Mouse (Mus musculus): ENCODE measurements at regions not wholly inside any gene's neighbourhood (a gene's known extent, or its start where the extent isn't known, plus 50 kb on each side); places are given as distances from the start of the nearest gene placed in this dataset.

DNA sequence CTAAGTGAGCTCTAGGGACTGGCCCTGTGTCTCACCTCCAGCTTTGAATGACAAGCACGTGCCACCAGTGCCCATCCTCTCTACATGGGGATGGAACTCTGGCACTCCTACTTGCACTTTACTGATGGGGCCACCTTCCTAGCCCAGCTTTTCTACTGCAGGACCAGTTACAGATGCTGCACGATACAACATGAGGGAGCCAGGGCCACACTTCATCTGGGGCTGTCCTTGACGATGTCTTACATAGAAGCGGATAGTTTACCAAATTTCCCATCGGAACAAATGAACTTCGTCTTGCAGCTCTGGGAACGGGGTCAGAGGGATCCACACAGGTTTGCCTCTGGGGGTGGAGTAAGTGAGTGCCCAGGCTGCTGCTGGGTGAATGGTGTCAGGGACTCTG lies 253.7 kb upstream of the Dio3 start:
- DNase-seq (ENCODE audit: low spot score in 2 of 2) = no peak

DNA sequence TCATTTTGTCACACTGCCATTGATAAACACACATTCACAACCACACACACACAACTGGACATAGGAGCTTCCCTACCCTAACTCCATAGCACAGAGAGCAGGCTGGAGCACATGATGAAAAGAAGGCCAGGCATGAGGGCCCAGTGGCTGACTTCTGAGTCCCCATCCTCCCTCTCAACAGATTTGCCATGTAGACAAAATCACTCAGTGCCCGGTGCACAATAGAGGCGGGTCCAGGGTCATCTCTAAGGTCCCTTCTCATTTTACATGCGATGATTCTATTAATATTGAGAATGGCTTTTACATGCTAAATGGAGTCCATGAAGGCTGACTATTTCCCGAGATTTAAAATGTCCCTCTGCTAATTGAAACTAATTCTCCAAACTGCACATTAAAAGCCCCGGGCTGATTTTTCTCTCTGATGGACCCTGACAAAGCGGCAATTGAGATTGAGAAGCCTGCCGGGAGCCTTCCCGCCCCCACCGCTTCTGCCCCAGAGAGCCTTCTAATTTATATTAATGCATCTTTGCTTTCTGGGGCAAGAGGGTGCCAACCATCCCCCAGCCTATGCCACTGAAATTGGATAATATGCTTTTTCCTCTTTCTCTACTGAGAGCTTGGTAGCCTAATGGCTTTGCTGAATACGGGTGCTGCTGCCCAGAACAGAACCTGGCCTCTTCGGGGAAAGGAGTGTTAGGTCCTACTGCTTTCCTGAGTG lies 252.7 kb upstream of the Dio3 start:
- no peak for DNase-seq (ENCODE audit: low spot score in 2 of 2)

DNA sequence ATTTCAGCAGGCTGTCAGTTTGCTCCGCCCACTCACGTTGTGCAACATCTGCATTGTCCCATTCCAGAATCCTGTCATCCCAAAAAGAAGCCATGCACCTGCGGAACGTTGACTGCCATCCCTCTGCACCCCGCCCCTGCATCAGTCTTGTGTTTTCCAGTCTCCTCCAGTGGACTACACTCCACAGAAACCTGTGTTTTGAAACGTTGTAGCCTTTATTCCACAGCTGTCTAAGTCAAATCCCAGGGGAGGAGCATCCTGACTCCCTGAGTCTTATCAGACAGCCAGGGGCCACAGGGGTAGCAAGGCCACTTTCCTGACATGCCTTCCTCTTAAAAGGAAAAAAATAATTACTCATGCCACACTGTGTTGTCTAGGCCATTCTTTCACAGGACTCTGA lies 251.5 kb upstream of the Dio3 start:
- DNase-seq (ENCODE audit: low spot score in 2 of 2) = no peak

DNA sequence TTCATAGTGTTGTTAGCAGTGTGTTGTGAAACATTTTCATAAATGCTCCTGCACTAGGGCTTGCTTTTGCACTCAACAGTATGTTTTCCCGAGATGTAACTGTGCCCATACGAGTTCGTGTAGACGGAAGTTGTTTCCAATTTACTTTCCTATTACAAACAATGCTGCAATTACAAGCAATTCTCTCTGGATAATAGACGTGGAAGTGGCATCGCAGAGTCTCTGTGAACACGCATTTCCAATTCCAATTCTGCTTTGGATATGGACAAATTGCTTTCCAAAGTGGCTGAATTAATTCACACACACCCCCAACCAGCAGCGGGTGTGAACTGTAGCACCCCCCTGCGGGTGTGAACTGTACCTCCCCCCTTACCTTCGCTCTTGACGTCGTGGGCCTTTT lies 250.9 kb upstream of the Dio3 start:
- no peak for DNase-seq (ENCODE audit: low spot score in 2 of 2)

DNA sequence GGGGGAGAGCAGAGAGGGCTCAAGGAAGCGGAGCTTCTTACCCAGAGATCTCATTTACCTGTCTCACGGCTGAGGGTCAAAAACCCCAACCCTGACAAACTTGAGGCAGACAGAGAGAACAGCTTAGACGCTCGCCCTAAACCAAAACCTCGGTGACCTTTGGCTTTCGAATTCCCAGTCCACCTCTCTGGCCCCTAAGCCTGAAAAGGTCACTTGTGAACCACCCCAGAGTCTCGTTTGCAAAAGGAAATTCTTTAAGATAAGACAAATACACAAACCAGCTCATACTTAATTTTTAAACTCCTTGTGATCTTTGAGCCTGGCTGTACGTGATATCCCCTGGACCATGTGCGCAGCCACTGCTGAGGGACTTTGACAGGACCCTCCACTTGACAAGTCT lies 250.2 kb upstream of the Dio3 start:
- no peak for DNase-seq (ENCODE audit: low spot score in 2 of 2)

DNA sequence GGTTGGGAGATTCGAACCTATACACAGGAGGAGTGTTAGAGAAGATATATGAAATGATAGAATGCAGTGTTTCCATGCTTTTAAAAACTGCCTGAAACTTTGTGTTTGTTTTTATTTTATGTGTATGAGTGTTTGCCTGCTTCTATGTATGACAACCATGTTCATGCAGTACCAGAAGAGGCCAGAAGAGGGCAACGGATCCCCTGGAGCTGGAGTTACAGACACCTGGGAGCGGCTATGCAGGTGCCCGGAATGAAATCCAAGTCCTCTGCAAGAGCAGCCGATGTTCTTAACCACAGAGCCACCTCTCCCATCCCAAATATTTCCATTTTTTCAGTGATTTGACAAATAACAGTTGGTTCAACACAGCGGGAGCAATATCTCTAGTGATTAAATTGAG lies 247.5 kb upstream of the Dio3 start:
- DNase-seq (ENCODE audit: low spot score in 2 of 2) = no peak

DNA sequence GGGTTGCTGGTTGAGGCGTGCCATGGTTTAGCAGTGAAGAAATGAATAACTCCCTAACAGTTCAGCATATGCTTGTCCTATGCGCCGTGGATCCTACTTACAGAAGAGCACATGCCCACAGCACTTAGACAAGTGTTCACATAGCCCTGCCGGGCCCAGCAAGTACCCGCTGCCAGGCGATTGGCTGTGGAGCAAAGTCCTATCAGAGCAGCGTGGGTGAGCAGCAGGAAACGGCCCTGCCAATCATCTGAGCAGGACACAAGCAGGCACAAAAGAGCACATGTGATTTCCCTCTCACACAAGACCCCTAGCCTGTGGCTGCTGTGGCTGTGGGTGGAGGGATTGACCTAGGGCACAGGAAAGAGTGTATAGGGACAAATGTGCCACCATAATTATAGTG lies 243.7 kb upstream of the Dio3 start:
- DNase-seq (ENCODE audit: low spot score in 2 of 2) = no peak

DNA sequence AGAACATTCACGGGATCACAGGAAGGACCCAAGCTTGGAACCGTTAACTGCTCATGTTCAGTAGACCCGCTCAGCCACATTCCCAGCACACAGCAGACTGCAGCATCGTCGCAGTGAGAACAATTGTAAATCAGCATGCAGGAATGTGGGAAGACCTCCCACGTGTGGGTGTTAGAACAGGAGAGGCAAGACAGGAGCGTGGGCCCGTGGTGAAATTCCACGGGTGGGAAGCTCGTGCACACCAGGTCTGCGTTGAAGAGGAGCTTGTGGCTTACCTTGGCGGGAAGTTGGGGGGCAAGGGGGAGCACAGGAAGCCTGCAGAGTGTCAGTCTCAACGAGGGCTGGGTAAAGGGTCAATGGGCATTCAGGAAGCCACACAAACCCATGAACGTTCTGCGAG lies 238.2 kb upstream of the Dio3 start:
- no peak for DNase-seq (ENCODE audit: low spot score in 2 of 2)

DNA sequence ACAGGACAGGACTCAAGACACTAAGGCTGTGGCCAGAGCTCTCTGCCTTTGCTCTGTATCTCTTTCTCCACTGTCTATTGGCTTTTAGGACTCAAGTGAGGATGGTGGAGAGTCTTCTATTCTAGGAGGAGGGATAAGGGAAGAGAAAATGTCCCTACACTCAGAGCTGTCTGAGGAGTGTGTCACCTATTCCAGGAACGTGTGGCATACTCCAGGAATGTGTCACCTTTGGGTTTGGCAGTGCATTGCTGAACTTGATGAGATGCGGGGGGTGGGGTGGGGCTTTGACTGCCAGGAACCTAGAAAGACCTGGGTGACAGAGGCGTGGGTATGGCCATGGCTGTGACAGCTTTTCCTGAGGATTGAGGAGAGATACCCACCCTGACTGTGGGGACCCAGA lies 237.1 kb upstream of the Dio3 start:
- no peak for DNase-seq (ENCODE audit: low spot score in 2 of 2)

DNA sequence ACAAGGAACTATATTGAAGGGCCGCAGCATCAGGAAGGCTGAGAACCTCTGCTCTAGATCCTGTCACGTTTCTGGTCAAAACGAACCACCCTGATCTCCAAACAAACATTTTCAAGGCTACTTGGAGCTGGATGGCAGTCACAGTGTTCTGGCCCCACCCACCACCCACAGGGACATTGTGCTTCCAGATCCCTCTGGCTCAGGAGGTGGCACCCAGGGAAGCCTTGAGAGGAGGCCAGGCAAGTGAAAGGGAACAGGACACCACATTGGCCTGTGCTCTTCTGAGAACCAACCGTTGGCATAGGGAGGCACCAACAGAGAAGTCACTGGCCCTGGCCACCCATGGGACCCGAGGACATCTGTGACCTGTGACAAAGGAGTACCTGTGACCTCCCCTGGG lies 234.6 kb upstream of the Dio3 start:
- DNase-seq (ENCODE audit: low spot score in 2 of 2) = no peak

DNA sequence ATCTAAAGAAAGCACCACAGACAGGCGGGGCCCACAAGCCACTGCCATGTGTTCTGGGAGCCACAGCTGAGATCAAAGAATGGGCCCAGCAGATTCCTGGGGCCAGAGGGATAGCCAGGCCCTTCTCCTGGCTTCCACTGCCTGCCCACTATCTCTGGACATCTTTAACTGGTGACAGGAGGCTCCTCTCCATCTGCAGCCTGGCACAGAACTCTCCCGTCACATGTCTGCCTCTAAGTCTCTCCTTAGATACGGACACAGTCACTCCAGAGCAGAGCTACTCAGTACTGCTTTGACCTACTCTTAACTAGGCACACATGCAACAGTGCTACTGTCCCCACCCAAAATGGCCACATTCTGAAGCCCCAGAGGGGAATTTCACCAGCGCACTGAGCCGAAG lies 234.1 kb upstream of the Dio3 start:
- no peak for DNase-seq (ENCODE audit: low spot score in 2 of 2)

DNA sequence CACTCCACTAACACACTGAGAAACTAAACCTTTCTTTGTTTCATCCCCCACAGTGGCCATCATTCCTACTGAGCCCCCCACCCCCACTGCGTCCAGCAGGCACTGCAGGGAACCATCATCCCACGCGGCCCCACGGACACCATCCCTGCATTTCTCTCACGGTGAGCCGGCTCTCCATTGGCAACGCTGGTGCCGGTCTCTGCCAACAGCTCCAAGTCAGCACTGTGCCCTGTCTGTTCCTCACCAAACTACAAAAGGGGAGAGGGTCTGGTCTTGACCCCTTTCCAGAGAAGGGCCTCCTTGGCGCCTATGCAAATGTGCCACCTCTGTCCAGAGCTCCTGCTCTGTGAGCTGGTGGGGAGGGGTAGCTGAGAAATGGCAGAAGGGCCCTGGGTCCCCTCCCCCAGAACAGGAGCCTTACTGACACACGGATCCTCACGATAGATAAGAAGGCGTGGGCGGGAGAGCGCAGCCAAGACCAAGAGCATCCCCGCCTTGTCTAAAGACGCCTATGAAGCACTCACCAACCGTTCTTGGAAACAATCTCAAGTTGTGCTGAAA lies 233.0 kb upstream of the Dio3 start:
- DNase-seq (ENCODE audit: low spot score in 2 of 2) = no peak

DNA sequence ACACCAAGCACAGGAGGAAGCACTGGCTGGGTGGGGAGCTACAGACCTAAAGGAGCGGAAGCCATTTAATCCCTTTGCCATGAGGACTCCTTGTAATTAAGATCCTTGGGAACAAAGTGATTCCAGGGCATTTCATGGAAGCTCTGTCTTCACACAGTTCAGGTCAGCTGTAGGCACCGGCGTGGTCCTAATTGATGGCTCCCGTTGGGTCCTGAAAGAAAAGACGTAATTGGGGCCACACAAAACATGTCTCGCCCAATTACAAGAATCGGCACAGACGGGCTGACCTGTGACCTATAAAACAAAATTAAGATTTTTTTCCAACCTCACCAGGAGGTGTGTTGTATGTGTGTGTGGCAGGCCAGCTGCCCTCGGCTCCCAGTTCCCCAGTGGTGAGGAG lies 232.3 kb upstream of the Dio3 start:
- DNase-seq (ENCODE audit: low spot score in 2 of 2) = no peak

DNA sequence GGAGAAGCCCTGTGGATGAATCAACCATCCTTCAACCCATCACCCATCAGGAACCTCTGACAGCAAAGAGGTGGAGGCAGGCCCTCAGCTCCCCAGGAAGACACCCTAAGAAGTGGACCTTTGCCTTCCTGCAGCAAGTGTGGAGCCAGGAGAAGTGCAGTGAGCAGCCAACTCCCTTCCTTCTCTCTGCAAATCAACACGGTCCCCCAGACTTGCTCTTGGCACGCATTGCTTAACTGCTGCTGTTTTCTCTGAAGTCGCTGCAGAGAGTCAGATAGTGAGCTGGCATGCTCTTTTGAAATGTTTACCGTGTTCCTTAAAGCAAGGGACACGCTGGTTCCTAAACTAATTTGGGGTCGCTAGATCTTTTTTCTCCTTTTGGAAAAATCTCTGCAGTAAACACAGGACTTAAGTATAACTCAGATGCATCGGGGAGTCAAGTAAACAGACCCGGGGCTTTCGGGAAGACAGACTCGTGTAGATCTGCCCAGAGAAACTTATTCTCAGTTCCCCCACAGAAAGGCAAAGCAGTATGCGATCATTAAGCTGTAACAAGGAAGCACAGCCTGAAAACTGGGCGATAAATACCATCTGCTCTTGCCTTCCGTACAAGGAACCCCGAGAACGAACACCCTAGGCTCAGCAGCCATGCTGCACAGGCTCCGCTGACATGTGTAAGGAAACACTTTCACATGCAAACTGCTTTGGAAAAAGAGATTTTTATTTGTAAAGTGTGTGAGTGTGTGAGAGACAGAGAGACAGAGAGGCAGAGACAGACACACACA lies 231.2 kb upstream of the Dio3 start:
- DNase-seq (ENCODE audit: low spot score in 2 of 2) = no peak

DNA sequence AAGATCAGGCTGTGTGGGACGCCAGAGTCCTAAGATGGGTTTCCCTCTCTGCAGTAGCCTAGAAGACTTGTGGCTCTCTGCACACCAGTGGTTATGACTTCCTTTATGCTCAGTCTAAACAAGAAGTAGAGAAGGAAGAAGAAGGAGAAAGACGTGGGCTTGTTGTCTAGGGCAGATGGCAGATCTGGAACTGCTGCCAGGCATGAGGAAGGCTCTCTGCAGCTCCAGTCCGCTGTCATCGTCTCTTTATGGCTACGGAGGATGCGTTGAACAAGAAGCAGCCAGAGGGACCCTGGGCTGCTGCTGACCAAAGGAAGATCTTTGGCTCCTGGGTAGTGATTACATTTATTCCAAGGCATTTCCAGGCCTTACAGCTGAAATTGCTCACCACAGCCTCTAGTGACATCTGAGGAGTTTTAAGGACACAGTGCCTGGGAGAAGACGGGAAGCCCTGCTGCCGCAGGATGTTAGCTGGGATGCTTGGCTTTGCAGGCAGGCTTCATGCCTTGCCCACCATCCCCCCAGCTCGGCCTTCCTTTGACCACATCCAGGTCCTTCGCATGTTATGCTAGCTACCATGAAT lies 229.6 kb upstream of the Dio3 start:
- DNase-seq (ENCODE audit: low spot score in 2 of 2) = no peak

DNA sequence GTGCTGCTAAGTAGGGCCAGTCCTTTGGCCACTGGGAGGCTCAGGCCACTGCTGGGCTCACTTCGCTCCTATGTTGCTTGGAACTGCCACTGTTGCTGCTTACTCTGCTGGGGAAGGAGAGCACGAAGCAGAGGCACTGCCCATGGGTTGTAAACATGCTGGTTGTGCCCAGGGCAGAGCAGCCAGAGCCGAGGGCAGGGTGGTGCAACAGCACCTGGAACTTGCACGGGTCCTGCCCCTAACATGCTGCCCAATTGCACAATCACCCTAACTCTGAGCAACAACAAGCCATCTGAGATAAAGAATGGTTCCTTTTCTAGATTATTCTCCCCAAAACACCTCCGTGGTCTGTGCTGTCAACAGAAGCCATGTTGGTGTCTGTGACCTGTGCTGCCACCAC lies 219.5 kb upstream of the Dio3 start:
- no peak for DNase-seq (ENCODE audit: low spot score in 2 of 2)

DNA sequence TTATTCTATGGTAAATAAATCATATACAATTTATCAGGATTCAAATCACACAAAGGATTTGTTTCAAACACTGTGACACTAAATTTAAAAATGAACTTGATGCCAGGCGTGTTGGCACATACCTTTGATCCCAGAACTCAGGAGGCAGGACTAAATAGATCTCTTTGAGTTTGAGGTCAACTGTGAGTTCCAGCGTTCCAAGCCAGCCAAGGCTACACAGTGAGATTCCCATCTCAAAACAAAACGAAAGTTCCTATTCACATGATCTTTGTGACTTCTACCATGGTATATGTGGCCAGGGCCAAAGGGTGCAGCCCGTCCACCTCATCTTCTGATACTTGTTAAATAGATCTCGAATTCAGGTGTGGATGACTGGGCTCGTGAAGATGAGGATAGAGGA lies 216.9 kb upstream of the Dio3 start:
- DNase-seq (ENCODE audit: low spot score in 2 of 2) = no peak

DNA sequence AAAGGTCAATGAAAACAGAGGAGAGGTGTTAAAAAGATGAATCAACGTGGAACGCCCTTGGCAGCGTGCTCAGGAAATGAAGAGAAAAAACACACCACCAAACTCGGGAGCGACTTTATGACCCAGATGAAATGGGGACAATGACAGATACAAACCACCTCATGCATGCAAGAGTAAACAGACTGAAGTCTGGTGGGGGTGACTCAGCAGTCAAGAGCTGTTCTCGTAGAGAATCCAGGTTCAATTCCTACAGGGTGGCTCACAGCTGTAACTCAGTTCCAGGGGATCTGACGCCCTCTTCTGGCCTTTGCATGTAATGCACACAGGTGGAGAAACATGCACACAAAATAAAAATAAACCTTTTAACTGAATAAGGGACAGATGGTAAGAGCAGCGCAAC lies 215.9 kb upstream of the Dio3 start:
- no peak for DNase-seq (ENCODE audit: low spot score in 2 of 2)

DNA sequence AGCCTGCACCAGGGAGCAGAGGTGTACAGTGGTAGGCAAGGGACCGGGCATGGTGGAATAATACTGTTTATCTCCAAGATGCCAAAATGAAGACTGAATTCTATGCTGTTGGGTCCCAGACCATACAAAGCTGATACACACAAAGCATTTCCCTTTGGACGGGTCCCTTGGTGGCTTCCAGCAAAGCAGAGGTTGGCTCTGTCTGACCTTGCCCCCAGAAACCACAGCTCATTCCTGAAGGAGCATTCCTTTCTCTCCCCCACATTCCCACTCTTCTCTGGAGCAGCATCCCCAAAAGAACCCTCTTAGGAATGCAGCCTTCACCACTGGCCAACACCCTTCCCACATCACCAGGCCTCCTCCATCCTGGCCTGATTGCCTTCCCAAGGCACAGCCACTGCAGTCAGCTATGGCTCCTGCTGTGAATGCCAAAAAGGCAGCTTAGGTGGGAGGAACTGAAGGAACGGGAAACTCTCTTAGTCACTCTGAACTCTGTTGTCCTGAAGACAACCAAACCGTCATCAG lies 212.4 kb upstream of the Dio3 start:
- no peak for DNase-seq (ENCODE audit: low spot score in 2 of 2)

DNA sequence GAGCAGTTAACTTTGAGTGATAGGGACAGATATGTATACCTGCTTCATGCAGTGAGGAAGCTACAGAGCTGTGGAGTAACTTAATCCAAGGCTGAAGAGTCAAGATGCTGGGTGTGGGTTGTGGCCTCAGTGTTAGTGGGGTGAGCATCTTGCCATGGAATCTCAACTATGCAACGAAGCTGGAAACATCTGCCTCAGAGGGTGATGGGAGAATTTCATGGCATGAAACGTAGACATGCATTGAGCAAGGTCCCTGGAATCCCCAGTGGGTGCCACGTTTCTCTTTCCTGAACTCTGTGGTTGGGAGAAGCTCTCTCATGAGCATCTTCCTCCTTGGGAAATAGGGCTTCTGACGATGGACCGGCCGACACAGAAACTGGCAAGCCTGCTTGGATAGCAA lies 208.4 kb upstream of the Dio3 start:
- DNase-seq (ENCODE audit: low spot score in 2 of 2) = no peak

DNA sequence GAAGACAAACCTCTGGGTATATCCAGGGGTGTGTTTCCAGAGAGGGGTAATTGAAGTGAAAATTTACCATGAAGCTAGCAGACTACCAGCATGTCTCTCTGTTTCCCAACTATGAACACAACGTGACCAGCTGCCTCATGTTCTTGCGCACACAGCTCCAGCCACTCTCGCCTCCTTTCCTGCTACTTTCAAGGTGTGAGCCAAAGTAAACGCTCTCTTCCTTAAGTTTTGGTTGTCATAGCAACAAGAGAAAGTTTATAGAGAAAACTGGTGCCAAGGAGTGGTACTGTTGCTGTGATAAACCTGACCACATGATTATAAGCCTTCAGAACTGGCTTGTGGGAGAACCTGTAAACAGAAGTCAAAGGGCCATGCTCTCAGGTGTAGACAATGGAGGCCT lies 207.0 kb upstream of the Dio3 start:
- DNase-seq (ENCODE audit: low spot score in 2 of 2) = no peak

DNA sequence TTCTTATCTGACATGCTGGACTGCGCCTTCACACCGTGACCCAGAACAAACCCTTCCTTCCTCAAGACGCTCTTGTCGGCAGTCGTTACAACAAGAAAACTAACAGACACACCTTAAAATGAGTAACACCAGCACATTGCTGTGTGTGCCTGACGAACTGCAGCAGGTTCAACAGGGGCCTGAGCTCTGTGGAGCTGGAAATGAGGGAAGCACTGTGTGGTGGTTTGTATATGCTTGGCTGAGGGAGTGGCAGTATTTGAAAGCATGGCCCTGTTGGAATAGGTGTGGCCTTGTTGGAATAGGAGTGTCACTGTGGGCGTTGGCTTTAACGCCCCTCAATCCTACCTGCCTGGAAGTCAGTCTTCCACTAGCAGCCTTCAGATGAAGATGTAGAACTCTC lies 203.9 kb upstream of the Dio3 start:
- DNase-seq (ENCODE audit: low spot score in 2 of 2) = no peak

Measured in gastrocnemius, adult 8-10 months (tissue).